Mouse (Mus musculus) brain, embryonic 14.5 days (tissue): Measurements from ENCODE around the gene Ccl2.

Source experiments
- CTCF ChIP-seq: fragments of 200-500 bp; IDR thresholded peaks from 2 replicates; pipeline ENCODE4 v1.5.1; 2012; ENCODE audit warnings: inconsistent platforms, mild to moderate bottlenecking, moderate library complexity, borderline replicate concordance; ENCODE audit not compliant: insufficient read depth, insufficient read length; ENCODE audit errors: extremely low read depth
- POLR2A ChIP-seq: fragments of 200-500 bp; IDR thresholded peaks from 2 replicates; pipeline ENCODE4 v1.6.1; 2012; ENCODE audit warnings: mild to moderate bottlenecking, inconsistent platforms, borderline replicate concordance; ENCODE audit not compliant: poor library complexity, insufficient read depth, insufficient read length, severe bottlenecking; ENCODE audit errors: extremely low read depth

DNA sequence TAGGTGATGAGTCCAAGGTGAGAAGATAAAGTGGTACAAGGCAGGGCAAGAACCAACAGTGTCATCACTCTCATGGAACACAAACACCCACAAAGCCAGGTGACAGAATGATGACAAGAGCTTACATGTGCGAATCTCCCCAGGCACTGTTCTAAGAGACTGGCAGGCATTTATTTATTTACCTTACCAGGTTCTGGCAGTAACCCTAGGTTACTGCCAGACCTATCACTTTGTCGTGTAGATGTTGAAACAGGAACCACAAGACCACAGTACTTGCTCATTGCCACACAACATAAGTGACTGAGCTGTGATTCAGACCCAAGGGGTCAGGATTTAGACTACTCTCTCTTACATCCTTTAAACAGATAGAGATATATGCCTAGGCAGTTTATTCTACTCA, 20.3 kb upstream of the Ccl2 start:
- no peak for TF ChIP-seq POLR2A
- TF ChIP-seq CTCF: no peak
